Mouse (Mus musculus) hindbrain, embryonic 14.5 days (tissue): ENCODE measurements at regions not wholly inside any gene's neighbourhood (a gene's known extent, or its start where the extent isn't known, plus 50 kb on each side); places are given as distances from the start of the nearest gene placed in this dataset.

Source experiments
- ATAC-seq: fragments of 200-750 bp; cut with Nextera tagmentation; 2 replicates; pipeline ENCODE4 v1.8.0; 2017; ENCODE audit warnings: moderate number of reproducible peaks, mild to moderate bottlenecking, moderate TSS enrichment, moderate library complexity; ENCODE audit not compliant: low FRiP score
- DNase-seq: peaks from one replicate; pipeline ENCODE4 v3.0.0-alpha.2; 2015; ENCODE audit warnings: low spot score
- H3K27ac ChIP-seq: fragments of 300-500 bp; sonication (generic); 2 replicates; pipeline ENCODE4 v1.5.1; 2014; ENCODE audit warnings: mild to moderate bottlenecking, moderate library complexity
- H3K27me3 ChIP-seq: fragments of 300-500 bp; sonication (generic); 2 replicates; pipeline ENCODE4 v1.6.1; 2014; ENCODE audit warnings: mild to moderate bottlenecking, low read length, mixed read lengths; ENCODE audit not compliant: control insufficient read depth, insufficient read depth
- H3K36me3 ChIP-seq: fragments of 300-500 bp; sonication (generic); replicated peaks from 2 replicates; pipeline ENCODE4 v1.6.1; 2014; ENCODE audit not compliant: control insufficient read depth, insufficient read depth
- H3K4me1 ChIP-seq: fragments of 300-500 bp; sonication (generic); replicated peaks from 2 replicates; pipeline ENCODE4 v1.6.1; 2014; ENCODE audit warnings: antibody characterized with exemption, low read length, mixed read lengths; ENCODE audit not compliant: control insufficient read depth, insufficient read depth
- H3K4me2 ChIP-seq: fragments of 300-500 bp; sonication (generic); replicated peaks from 2 replicates; pipeline ENCODE4 v1.6.1; 2014; ENCODE audit warnings: mild to moderate bottlenecking, moderate library complexity
- H3K4me3 ChIP-seq: fragments of 300-500 bp; sonication (generic); replicated peaks from 2 replicates; pipeline ENCODE4 v1.5.1; 2014; ENCODE audit warnings: mild to moderate bottlenecking, low read length
- H3K9ac ChIP-seq: fragments of 300-500 bp; sonication (generic); 2 replicates; pipeline ENCODE4 v1.6.1; 2014
- H3K9me3 ChIP-seq: fragments of 300-500 bp; sonication (generic); 2 replicates; pipeline ENCODE4 v1.6.1; 2016; ENCODE audit warnings: low read length; ENCODE audit not compliant: control insufficient read depth
- WGBS: fragments of 180-500 bp; shearing (Covaris S2); extraction: QIAGEN DNeasy Blood & Tissue Kit; methylation state at CpG from one replicate; pipeline ENCODE4 v1.1.7; 2014; 5-methylcytosine and 5-hydroxymethylcytosine counted together

DNA sequence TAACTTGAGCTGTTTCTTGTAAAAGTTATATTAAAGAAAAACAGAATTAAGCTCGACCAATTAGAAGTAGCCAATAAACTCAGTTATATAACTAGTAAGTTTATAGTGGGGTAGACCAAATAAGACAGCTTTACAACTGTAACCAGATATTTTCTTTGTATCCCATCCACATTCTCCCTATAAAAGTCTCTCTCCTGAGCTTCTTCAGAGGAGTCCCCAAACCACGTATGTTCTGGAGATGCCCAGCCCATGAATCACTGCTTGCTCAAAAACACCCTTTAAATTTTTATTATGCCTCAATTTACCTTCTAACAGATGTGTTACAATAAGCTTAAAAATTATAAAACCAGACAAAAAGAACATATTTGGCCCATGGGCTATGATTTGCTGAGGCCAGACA is 270.1 kb downstream of the Ccdc91 start:
- DNase-seq, result no peak
- Histone ChIP-seq H3K36me3 (no peaks in the 10 kb centered on the region), H3K9me3 (no peaks in the 10 kb centered on the region), H3K4me1 (no peaks in the 10 kb centered on the region), H3K4me2 (no peak overlapping the region), H3K4me3 (no peak overlapping the region), H3K27me3 (no peaks in the 10 kb centered on the region), H3K27ac (no peak overlapping the region), H3K9ac (no peak overlapping the region)
- 67% methylated on average over 2 of the region's 2 CpGs for whole genome bisulfite sequencing
- ATAC-seq, result no peak

DNA sequence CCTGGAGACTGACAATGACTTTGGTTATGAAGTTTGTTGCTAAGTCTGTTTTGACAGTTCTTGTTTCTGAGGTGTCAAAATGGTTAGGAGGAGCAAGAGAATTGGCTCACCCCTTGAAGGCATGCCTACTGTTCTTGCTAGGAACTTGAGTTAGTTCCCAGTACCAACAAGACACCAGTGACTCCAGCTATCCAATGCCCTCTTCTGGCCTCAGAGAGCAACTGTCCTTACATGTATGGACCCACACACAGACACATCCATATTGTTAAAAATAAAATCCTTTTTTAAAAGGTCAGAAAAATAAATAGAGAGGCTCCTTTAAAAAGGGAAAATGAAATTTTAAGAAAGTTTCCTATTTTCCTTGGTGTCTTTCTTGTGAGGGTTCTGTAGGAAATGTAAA is 272.3 kb downstream of the Ccdc91 start:
- H3K36me3 ChIP-seq, result no peaks in the 10 kb centered on the region
- ATAC-seq (no peak), DNase-seq (no peak)
- no peak overlapping the region for H3K9ac ChIP-seq
- no peaks in the 10 kb centered on the region for H3K9me3 ChIP-seq
- H3K27me3 ChIP-seq, result no peaks in the 10 kb centered on the region
- no peak overlapping the region for H3K4me3 ChIP-seq
- H3K4me1 ChIP-seq, result no peaks in the 10 kb centered on the region
- H3K27ac ChIP-seq, result no peak overlapping the region
- H3K4me2 ChIP-seq, result no peak overlapping the region

DNA sequence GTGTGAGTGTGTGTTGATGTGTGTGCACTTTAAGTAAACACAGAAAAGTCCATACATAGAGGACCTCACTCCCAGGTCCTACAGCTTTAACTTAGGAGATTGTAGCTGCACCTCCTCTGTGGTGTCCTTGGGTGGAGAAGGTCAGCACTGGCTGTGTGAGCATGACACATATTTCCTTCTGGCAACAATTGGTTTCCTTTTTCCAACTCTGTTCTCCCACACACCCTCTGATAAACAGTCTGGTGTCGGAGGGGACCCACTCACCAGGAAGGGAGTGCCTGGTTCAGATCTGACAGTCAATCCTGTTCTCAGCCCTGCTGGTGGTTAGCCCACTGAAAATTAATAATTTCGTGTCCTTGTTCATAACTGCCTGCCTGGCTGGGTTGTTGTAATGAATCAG is 276.7 kb downstream of the Ccdc91 start:
- WGBS, result 80% methylated on average over 2 of the region's 2 CpGs
- Histone ChIP-seq H3K4me3 (no peak overlapping the region), H3K27ac (no peak overlapping the region), H3K9me3 (no peaks in the 10 kb centered on the region), H3K9ac (no peak overlapping the region), H3K27me3 (no peaks in the 10 kb centered on the region), H3K36me3 (no peaks in the 10 kb centered on the region), H3K4me2 (no peak overlapping the region), H3K4me1 (no peaks in the 10 kb centered on the region)
- ATAC-seq, result no peak
- no peak for DNase-seq

DNA sequence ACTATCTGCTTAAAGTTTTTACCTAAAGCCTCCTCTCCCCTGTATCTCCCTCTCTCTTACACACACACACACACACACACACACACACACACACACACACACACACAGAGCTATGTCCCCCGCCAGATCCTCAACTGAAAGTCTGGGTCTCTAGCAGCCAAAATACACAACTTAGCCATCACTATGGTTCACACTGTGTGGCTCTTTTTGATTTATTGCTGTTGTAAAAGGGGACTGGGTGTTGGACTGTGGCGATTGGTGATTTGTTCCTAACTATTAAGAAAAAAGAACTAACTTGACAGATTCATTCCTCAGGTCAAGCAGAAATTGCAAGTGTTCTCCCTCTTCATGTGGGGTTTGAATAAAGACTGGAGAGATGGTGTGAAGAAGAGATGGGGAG is 278.2 kb downstream of the Ccdc91 start:
- no peaks in the 10 kb centered on the region for H3K36me3 ChIP-seq
- H3K27me3 ChIP-seq, result no peaks in the 10 kb centered on the region
- no peak for DNase-seq
- H3K27ac ChIP-seq, result no peak overlapping the region
- no peaks in the 10 kb centered on the region for H3K4me1 ChIP-seq
- no peak for ATAC-seq
- no peak overlapping the region for H3K4me2 ChIP-seq
- no peak overlapping the region for H3K4me3 ChIP-seq
- no peak overlapping the region for H3K9ac ChIP-seq
- 86% methylated on average over 2 of the region's 2 CpGs for WGBS
- no peaks in the 10 kb centered on the region for H3K9me3 ChIP-seq

DNA sequence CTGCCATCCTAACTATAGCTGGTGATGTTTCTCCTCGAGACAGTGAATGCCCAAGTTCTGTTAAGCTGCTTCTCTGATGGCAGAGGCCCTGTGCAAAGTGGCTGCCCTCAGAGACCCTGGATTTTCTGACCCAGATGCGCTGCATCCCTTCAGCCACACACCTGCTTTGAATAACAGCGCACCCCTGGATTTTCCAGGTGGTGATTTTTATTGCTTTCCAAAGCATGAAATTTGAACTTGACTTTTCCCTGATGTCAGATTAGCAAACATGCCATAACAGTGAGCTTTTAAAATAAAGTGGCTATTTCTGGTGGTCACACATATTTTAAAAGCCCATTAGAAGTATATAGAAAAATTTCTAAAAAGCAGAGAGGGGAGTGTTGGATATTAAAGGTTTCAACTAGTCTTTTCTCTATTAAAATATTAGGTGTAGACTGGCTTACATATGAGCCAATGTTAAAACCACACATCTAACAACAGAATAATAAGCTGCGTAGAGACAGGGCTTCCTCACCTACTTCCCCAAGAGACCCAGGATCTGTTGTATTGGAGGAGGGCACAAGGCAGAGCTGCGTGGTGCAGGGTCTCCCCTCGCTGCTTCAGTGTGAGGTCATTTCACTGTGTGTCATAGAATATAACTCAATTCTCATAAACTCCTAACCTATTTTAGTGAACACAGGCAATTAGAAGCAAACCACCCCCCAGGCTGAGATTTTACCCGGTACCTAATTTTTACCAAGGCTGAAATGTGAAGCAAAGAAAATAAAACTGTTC is 280.3 kb downstream of the Ccdc91 start:
- H3K4me3 ChIP-seq, result no peak overlapping the region
- no peaks in the 10 kb centered on the region for H3K4me1 ChIP-seq
- no peaks in the 10 kb centered on the region for H3K36me3 ChIP-seq
- no peaks in the 10 kb centered on the region for H3K27me3 ChIP-seq
- 88% methylated on average over 7 of the region's 7 CpGs for whole genome bisulfite sequencing
- ATAC-seq (no peak), DNase-seq (no peak)
- no peak overlapping the region for H3K27ac ChIP-seq
- no peaks in the 10 kb centered on the region for H3K9me3 ChIP-seq
- H3K4me2 ChIP-seq, result no peak overlapping the region
- H3K9ac ChIP-seq, result no peak overlapping the region

DNA sequence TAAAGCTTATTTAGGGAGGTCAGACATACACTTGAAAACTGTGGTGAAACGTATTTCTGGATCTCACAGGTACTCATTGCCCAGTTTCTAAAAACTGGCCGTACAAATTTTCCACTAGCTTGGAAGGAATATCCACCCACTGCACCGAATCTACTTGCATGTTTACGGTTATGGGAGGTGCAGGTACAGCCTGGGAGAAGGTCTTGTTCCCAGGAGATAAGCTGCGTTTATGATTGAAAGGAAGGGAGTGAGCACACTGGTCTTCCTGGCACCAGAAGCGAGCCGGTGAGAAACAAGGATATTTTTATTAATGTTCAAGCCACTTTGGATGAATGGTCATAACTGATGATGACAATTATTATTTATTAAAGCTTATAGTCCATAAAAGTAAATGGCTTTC is 283.9 kb downstream of the Ccdc91 start:
- no peak overlapping the region for H3K4me3 ChIP-seq
- no peaks in the 10 kb centered on the region for H3K4me1 ChIP-seq
- H3K36me3 ChIP-seq, result no peaks in the 10 kb centered on the region
- H3K27ac ChIP-seq, result no peak overlapping the region
- DNase-seq (no peak), ATAC-seq (no peak)
- H3K9me3 ChIP-seq, result no peaks in the 10 kb centered on the region
- no peaks in the 10 kb centered on the region for H3K27me3 ChIP-seq
- H3K9ac ChIP-seq, result no peak overlapping the region
- H3K4me2 ChIP-seq, result no peak overlapping the region
- 87% methylated on average over 7 of the region's 7 CpGs for WGBS

DNA sequence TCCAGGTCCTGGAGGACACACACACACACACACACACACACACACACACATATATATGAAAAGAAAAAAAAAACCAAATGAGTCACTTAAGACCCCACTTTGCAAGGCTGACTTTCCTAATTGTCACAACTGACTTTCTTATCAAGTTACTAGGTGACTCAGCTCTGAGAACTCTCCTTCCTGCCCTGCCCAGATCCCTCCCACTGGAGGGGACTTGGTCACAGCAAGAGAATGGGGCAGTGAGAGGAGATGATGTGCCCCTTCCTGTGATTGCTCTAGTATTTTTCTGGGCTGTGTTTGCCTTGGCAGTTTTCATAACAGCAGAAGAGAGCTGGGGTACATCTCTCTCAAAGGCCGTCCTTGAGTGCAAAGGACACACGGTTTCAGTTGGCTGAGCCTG is 284.5 kb downstream of the Ccdc91 start:
- DNase-seq (no peak), ATAC-seq (no peak)
- no peak overlapping the region for H3K4me2 ChIP-seq
- WGBS, result 91% methylated on average over 2 of the region's 2 CpGs
- no peaks in the 10 kb centered on the region for H3K36me3 ChIP-seq
- no peak overlapping the region for H3K27ac ChIP-seq
- no peak overlapping the region for H3K4me3 ChIP-seq
- no peak overlapping the region for H3K9ac ChIP-seq
- no peaks in the 10 kb centered on the region for H3K4me1 ChIP-seq
- no peaks in the 10 kb centered on the region for H3K9me3 ChIP-seq
- no peaks in the 10 kb centered on the region for H3K27me3 ChIP-seq

DNA sequence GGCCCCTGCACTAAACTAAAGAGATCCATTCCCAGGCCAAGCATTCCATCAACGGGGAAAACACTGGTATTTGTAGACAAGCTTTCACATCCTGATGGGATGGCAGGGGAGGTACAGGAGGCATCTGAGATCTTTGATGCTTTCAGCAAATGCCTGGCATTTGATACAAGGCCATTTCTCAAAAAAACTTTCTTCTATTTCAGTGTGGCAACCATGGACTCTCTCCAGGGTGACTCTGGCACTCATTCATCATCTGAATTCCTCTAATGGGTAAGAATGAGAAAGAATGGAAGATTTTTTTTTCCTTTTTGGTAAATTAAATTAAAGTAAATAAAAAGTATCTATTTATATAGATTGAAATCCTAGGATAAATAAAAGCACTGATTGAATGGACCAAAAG is 281.8 kb upstream of the Far2 start:
- H3K4me3 ChIP-seq, result no peak overlapping the region
- WGBS, result 88% methylated on average over 1 of the region's 1 CpGs
- ATAC-seq (no peak), DNase-seq (no peak)
- H3K9me3 ChIP-seq, result no peaks in the 10 kb centered on the region
- H3K27ac ChIP-seq, result no peak overlapping the region
- no peak overlapping the region for H3K4me2 ChIP-seq
- no peaks in the 10 kb centered on the region for H3K36me3 ChIP-seq
- no peaks in the 10 kb centered on the region for H3K27me3 ChIP-seq
- no peaks in the 10 kb centered on the region for H3K4me1 ChIP-seq
- no peak overlapping the region for H3K9ac ChIP-seq

DNA sequence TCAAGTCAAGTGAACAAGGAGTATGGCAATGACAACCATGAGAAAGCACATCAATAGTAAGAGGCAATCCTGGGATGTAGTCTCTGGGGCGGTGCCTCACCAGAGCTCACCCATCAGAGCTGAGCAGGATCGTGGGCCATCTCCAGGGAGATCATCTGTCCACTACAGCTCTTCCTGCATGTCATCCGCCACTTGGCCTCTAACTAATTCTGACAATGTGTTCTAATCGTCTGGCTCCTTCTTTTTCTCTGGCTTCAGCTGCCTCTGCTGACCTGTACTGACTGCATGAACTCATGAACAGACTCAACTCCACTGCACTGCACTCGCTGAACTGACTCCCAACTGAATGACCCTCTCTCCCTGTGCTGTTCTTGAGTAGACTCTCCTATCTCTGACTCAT is 277.9 kb upstream of the Far2 start:
- H3K4me2 ChIP-seq, result no peak overlapping the region
- ATAC-seq, result no peak
- no peak overlapping the region for H3K9ac ChIP-seq
- 81% methylated on average over 5 of the region's 5 CpGs for WGBS
- no peaks in the 10 kb centered on the region for H3K36me3 ChIP-seq
- no peaks in the 10 kb centered on the region for H3K4me1 ChIP-seq
- H3K9me3 ChIP-seq, result no peaks in the 10 kb centered on the region
- H3K27ac ChIP-seq, result no peak overlapping the region
- no peak for DNase-seq
- H3K27me3 ChIP-seq, result no peaks in the 10 kb centered on the region
- H3K4me3 ChIP-seq, result no peak overlapping the region

DNA sequence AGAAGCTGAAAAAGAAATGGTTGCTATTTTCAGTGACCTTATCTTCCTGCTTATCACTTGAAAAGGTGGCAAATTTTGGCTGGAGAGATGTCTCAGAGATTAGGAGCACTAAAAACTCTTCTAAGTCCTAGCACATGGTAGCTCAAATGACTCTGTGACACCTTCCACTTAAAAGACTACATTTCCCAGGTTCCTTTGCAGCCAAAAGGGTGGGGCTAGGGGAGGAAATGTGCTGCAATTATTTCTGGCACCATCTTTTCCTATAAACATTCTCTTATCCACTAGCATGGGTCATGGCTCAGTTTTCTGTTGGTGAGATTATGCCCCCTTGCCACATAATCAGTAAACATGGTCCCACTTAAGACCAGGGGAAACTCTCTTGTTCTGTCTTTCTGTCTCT is 277.0 kb upstream of the Far2 start:
- no peaks in the 10 kb centered on the region for H3K4me1 ChIP-seq
- H3K27me3 ChIP-seq, result no peaks in the 10 kb centered on the region
- H3K36me3 ChIP-seq, result no peaks in the 10 kb centered on the region
- H3K27ac ChIP-seq, result no peak overlapping the region
- no peak overlapping the region for H3K4me3 ChIP-seq
- H3K4me2 ChIP-seq, result no peak overlapping the region
- no peak overlapping the region for H3K9ac ChIP-seq
- no peaks in the 10 kb centered on the region for H3K9me3 ChIP-seq
- DNase-seq, result no peak
- no peak for ATAC-seq
